Mouse (Mus musculus): Measurements from ENCODE around the gene Borcs8.

GRCm38 (mm10) chr8:70120667-70121066 lies 18.6 kb upstream of the Borcs8 start, which contains the start of gene Ncan:
- TF ChIP-seq CTCF (IDR thresholded peaks at IDR 0.05; ENCODE audit: low read depth) (no peak), EP300 (IDR thresholded peaks at IDR 0.05; ENCODE audit: low read depth) (no peak)
